Comparison of ENCODE assay signal across 8 mouse cellular contexts in the genomic region with DNA sequence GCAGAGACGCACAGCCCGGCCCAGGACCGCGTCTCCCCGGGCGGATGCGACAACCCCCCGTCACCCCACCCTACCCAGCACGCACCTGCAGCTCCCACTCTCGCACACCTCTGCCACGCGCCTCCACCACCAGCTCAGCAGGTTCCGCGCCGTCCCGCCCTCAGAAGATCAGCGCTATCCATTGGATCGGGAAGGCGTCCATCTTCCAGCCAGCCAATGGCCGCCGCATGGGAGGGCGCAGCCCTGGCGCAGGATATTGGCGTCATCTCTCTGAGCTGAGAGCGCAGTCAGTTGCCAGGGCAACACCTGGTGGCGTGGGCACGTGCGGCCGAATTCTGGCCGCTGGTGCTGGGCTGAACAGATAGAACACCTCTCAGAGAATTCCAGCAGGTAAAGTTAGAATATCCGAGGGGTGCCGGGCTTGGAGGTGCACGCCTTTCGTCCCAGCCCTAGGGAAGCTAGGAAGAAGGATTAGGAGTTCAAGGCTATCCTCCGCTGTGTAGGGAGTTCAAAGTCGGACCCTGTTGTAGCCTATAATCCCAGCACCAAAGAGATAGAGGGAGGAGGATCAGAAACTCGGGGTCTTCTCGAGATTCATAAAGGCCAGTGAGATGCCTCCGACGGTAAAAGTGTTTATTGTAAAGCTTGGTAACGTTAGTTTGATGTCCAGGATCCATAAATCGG. TPM values are rescaled to one million over a fixed set of nuclear protein-coding genes. Genes with fewer than 3 reads are reported as not detected.
DNase-seq lines count a peak whose midpoint lies in the region; ATAC-seq and TF ChIP-seq lines count a peak whose summit lies in the region.

A gene (minus strand): TSS at position 144 of the 684 bp plus-strand sequence.

- H3K9ac ChIP-seq in ES-E14 (ENCODE audit: insufficient read depth, low read depth, low read length, poor library complexity, severe bottlenecking): peak within 1 kb of the TSS; percentile 87
- peak within 1 kb of the TSS; percentile 64 for H3K9ac ChIP-seq in forebrain, embryonic 15.5 days (replicated peaks)

- intact Hi-C loops in heart, postnatal 25 days (cut with DNase I): loop anchor here (2.0 kb wide), 1 partner anchor 22 kb away; no protein-coding TSS in a partner anchor

- no peaks in the 10 kb centered on the region for H3K27me3 ChIP-seq in forebrain, embryonic 15.5 days

- peak within 1 kb of the TSS; percentile 81 to 86 for H3K4me3 ChIP-seq in ES-E14 (ENCODE audit: insufficient read depth in 1 of 2, low read depth in 1 of 2, low read length in 2 of 2, poor library complexity in 1 of 2, severe bottlenecking in 1 of 2)
- H3K4me3 ChIP-seq in forebrain, embryonic 15.5 days: peak within 1 kb of the TSS; percentile 87
- peak within 1 kb of the TSS; percentile 78 for H3K4me3 ChIP-seq in lung, adult 2 months (replicated peaks; ENCODE audit: extremely low read depth, low read depth, low read length)

- no peak for TF ChIP-seq POLR2A in lung, adult 2 months (IDR thresholded peaks at IDR 0.05; ENCODE audit: borderline replicate concordance, extremely low read depth, low read depth, low read length)

- in situ Hi-C loops in ES-E14 (cut with MboI; ENCODE audit: low sequenced_read_pairs in 2 of 2, unreplicated experiment in 2 of 2): no loop called here

- DNase-seq in ES-E14 (ENCODE audit: low read depth, low spot score): peak; percentile 96
- peak; percentile 97 for DNase-seq in cerebellum, adult 11-12 months
- peak; percentile 95 for DNase-seq in heart, postnatal 25 days (ENCODE audit: low spot score)
- peak; percentile 96 to 99 for DNase-seq in layer of hippocampus, adult 18-20 months (ENCODE audit: low spot score in 2 of 2)
- peak; percentile 99 for DNase-seq in lung, adult 2 months
- DNase-seq in thymus, adult 18-20 months: peak; percentile 88 to 93

- no peak for TF ChIP-seq CTCF in lung, adult 2 months (IDR thresholded peaks at IDR 0.05; ENCODE audit: insufficient read depth, low read length)

- no peak within 1 kb of the TSS for H3K27ac ChIP-seq in ES-E14 (ENCODE audit: insufficient read depth, low read depth, low read length, poor library complexity, severe bottlenecking)
- H3K27ac ChIP-seq in forebrain, embryonic 15.5 days (replicated peaks): no peak within 1 kb of the TSS

- H3K36me3 ChIP-seq in ES-E14 (ENCODE audit: control insufficient read depth, insufficient read depth, low read length, poor library complexity, severe bottlenecking): peaks cover 6% of the 10 kb centered on the region; the same call in 1 of the 2 replicates
- H3K36me3 ChIP-seq in forebrain, embryonic 15.5 days: no peaks in the 10 kb centered on the region

- no peaks in the 10 kb centered on the region for H3K9me3 ChIP-seq in ES-E14 (ENCODE audit: control insufficient read depth, insufficient read depth, low read depth, low read length)
- no peaks in the 10 kb centered on the region for H3K9me3 ChIP-seq in forebrain, embryonic 15.5 days

- no peaks in the 10 kb centered on the region for H3K4me1 ChIP-seq in ES-E14 (ENCODE audit: control insufficient read depth in 2 of 2, insufficient read depth in 2 of 2, low read length in 2 of 2, poor library complexity in 1 of 2)
- H3K4me1 ChIP-seq in forebrain, embryonic 15.5 days: peaks cover 18% of the 10 kb centered on the region
- H3K4me1 ChIP-seq in lung, adult 2 months (ENCODE audit: control insufficient read depth, insufficient read depth, low read length): no peaks in the 10 kb centered on the region; the same call in 1 of the 2 replicates

- peak within 1 kb of the TSS; percentile 79 for H3K4me2 ChIP-seq in forebrain, embryonic 15.5 days (replicated peaks)

- 2% methylated on average over 42 of the region's 42 CpGs for WGBS in forebrain, embryonic 15.5 days
- 4% methylated on average over 42 of the region's 42 CpGs for WGBS in lung, adult 2 months

- peak; percentile 99 for ATAC-seq in forebrain, embryonic 15.5 days (replicated peaks)
- peak; percentile 99 for ATAC-seq in neutrophil, adult 5-6 weeks (ENCODE audit: extremely low read depth, insufficient number of reproducible peaks, low FRiP score, poor library complexity, severe bottlenecking)

TF ChIP-seq in ES-E14, 5 proteins besides CTCF, POLR2A, EP300 and RAD21:
- TF ChIP-seq CHD2 (IDR thresholded peaks at IDR 0.05; ENCODE audit: low read depth, low read length) (peak; percentile 96), HCFC1 (IDR thresholded peaks at IDR 0.05; ENCODE audit: borderline replicate concordance, insufficient read depth, low read length) (peak; percentile 80; the same call in 1 of the 2 replicates), ZC3H11A (IDR thresholded peaks at IDR 0.05; ENCODE audit: borderline replicate concordance, low read depth, low read length) (no peak), ZNF384 (IDR thresholded peaks at IDR 0.05; ENCODE audit: low read depth, low read length) (no peak), MAFK (IDR thresholded peaks at IDR 0.05; ENCODE audit: insufficient read depth, low read depth, low read length) (peak; percentile 57; the same call in 1 of the 2 replicates)

RNA-seq across cellular contexts. Expression of the gene that starts here (rescaled TPM):
- total RNA-seq in ES-E14 (2012; rRNA removed): 29.5 and 32.6 TPM in 2 replicates
- 20.4 and 21.0 TPM in 2 replicates for polyA plus RNA-seq in forebrain, embryonic 15.5 days (2015; fragmentation: Nextera tagmentation; extraction: Ambion mirVana)
- 1 to 10 TPM; 5.0 to 5.3 TPM for total RNA-seq in heart, postnatal 25 days (2021)
- 10 to 100 TPM; 14.6 to 15.7 TPM for total RNA-seq in layer of hippocampus, adult 18-20 months (2021)
- polyA plus RNA-seq in lung, adult 2 months (2012; rRNA removed): 12.2 and 14.0 TPM in 2 replicates
- 15.0 and 16.7 TPM in 2 replicates for total RNA-seq in neutrophil, adult 5-6 weeks (2017)
